15 mouse cellular contexts compared by ENCODE assay signal in the genomic region with DNA sequence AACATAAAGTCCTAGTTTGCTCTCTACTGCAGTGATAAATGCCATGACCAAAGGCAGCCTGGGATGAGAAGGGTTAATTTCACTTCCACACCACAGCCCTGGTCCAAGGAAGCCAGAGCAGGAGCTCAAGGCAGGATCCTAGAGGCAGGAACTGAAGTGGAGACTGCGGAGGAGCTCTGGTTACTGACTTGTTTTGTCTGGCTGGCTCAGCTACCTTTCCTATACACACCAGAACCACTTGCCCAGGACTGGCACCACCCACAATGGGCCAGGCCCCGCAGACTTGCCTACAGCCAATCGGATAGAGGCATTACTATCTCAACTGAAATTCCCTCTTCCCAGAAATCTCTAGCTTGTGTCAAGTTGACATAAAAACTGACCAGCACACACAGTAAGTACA.
"Had no signal": no experiment of that assay in that cellular context is flagged by ENCODE, and none has a peak within 500 bp of the region (broad histone marks: within the 10 kb centered on the region; RNA-seq: fewer than 3 reads in every experiment).

No protein-coding gene starts in this region.

- DNase-seq: right cerebral cortex, adult 18-20 months; right cerebral cortex, postnatal 14 days; right cerebral cortex, postnatal 25 days; right cerebral cortex, postnatal 4 days; spleen, adult 18-20 months; thymus, adult 18-20 months; thymus, adult 2 months; thymus, postnatal 14 days; thymus, postnatal 25 days; thymus, postnatal 36 days; thymus, postnatal 4 days had no signal

- H3K4me3 ChIP-seq: neural tube, embryonic 13.5 days; neural tube, embryonic 15.5 days; stomach, embryonic 15.5 days had no signal

- H3K27me3 ChIP-seq: neural tube, embryonic 13.5 days; neural tube, embryonic 15.5 days; stomach, embryonic 15.5 days had no signal

- H3K9me3 ChIP-seq: neural tube, embryonic 13.5 days; neural tube, embryonic 15.5 days; stomach, embryonic 15.5 days had no signal

- H3K4me2 ChIP-seq: neural tube, embryonic 13.5 days; neural tube, embryonic 15.5 days; stomach, embryonic 15.5 days had no signal

- H3K27ac ChIP-seq: neural tube, embryonic 13.5 days; neural tube, embryonic 15.5 days; stomach, embryonic 15.5 days; stomach, postnatal 0 days had no signal

- H3K36me3 ChIP-seq: neural tube, embryonic 13.5 days; neural tube, embryonic 15.5 days; stomach, embryonic 15.5 days had no signal

- H3K9ac ChIP-seq: neural tube, embryonic 13.5 days; neural tube, embryonic 15.5 days; stomach, embryonic 15.5 days had no signal
